Mouse (Mus musculus) limb, embryonic 13.5 days (tissue): ENCODE measurements around the gene Il15ra. TPM values are rescaled to one million over a fixed set of nuclear protein-coding genes. Genes with fewer than 3 reads are reported as not detected.

Experiments used
- ATAC-seq: fragments of 200-750 bp; cut with Nextera tagmentation; 2 replicates; pipeline ENCODE4 v1.8.0; 2017; ENCODE audit warnings: low read depth, moderate number of reproducible peaks, moderate TSS enrichment; ENCODE audit not compliant: low FRiP score
- H3K27ac ChIP-seq: fragments of 300-500 bp; sonication (generic); 2 replicates; pipeline ENCODE4 v1.5.1; 2015; ENCODE audit warnings: inconsistent platforms, mild to moderate bottlenecking, moderate library complexity
- H3K27me3 ChIP-seq: fragments of 300-500 bp; sonication (generic); 2 replicates; pipeline ENCODE4 v1.6.1; 2015; ENCODE audit warnings: mild to moderate bottlenecking, inconsistent platforms
- H3K36me3 ChIP-seq: fragments of 300-500 bp; sonication (generic); 2 replicates; pipeline ENCODE4 v1.6.1; 2015; ENCODE audit warnings: inconsistent platforms, mild to moderate bottlenecking, moderate library complexity
- H3K4me1 ChIP-seq: fragments of 300-500 bp; sonication (generic); 2 replicates; pipeline ENCODE4 v1.6.1; 2015; ENCODE audit warnings: inconsistent platforms
- H3K4me2 ChIP-seq: fragments of 300-500 bp; sonication (generic); replicated peaks from 2 replicates; pipeline ENCODE4 v1.6.1; 2015; ENCODE audit warnings: inconsistent platforms, mild to moderate bottlenecking, moderate library complexity
- H3K4me3 ChIP-seq: fragments of 300-500 bp; sonication (generic); 2 replicates; pipeline ENCODE4 v1.5.1; 2015; ENCODE audit warnings: moderate library complexity, mild to moderate bottlenecking, inconsistent platforms
- H3K9ac ChIP-seq: fragments of 300-500 bp; sonication (generic); 2 replicates; pipeline ENCODE4 v1.6.1; 2015; ENCODE audit warnings: mild to moderate bottlenecking, inconsistent platforms
- H3K9me3 ChIP-seq: fragments of 300-500 bp; sonication (generic); 2 replicates; pipeline ENCODE4 v1.6.1; 2016; ENCODE audit warnings: inconsistent platforms
- WGBS: fragments of 180-500 bp; shearing (Covaris S2); methylation state at CpG from one replicate; pipeline ENCODE4 v1.1.7; 2015; 5-methylcytosine and 5-hydroxymethylcytosine counted together
- polyA plus RNA-seq: library from polyadenylated mRNA; unstranded; fragments of >200 nt; fragmentation: Nextera tagmentation; extraction: Ambion mirVana; gene quantifications from 2 replicates; pipeline ENCODE4 v1.2.1, GENCODE M21; 2015

The Il15ra gene
- polyA plus RNA-seq: 1.6 and 2.1 TPM in 2 replicates

- peak within 1 kb of the TSS; percentile 74 for H3K9ac ChIP-seq
- no peaks in the 10 kb centered on the region for H3K9me3 ChIP-seq
- peak within 1 kb of the TSS; percentile 99 for H3K4me2 ChIP-seq
- peaks cover 41% of the 10 kb centered on the region for H3K27me3 ChIP-seq
- H3K4me1 ChIP-seq: peaks cover 11% of the 10 kb centered on the region
- H3K27ac ChIP-seq: no peak within 1 kb of the TSS
- WGBS: under 1% methylated on average over 37 of the region's 37 CpGs
- ATAC-seq: peak; percentile 46; the same call in 1 of the 2 replicates
- no peaks in the 10 kb centered on the region for H3K36me3 ChIP-seq
- peak within 1 kb of the TSS; percentile 65 for H3K4me3 ChIP-seq
These were observed at the start of gene Il15ra for GRCm38 (mm10) chr2:11705201-11706025. Gene Il15ra (plus strand): TSS chr2:11705290.

GRCm38 (mm10) chr2:11657581-11657980 lies 47.5 kb upstream of the Il15ra start:
- 89% methylated on average over 2 of the region's 2 CpGs for WGBS
- Histone ChIP-seq H3K4me3 (no peak overlapping the region), H3K4me2 (no peak overlapping the region), H3K9me3 (no peaks in the 10 kb centered on the region), H3K9ac (no peak overlapping the region), H3K27ac (no peak overlapping the region), H3K4me1 (no peaks in the 10 kb centered on the region), H3K27me3 (no peaks in the 10 kb centered on the region), H3K36me3 (no peaks in the 10 kb centered on the region)
- ATAC-seq: no peak

- Histone ChIP-seq H3K36me3 (no peaks in the 10 kb centered on the region), H3K4me2 (no peak overlapping the region), H3K9ac (no peak overlapping the region), H3K4me3 (no peak overlapping the region), H3K27me3 (no peaks in the 10 kb centered on the region), H3K4me1 (no peaks in the 10 kb centered on the region), H3K9me3 (no peaks in the 10 kb centered on the region), H3K27ac (no peak overlapping the region)
- 42% methylated on average over 2 of the region's 2 CpGs for WGBS
- ATAC-seq: no peak
These were observed 45.8 kb upstream of the Il15ra start for GRCm38 (mm10) chr2:11659263-11659662.

- H3K9me3 ChIP-seq: no peaks in the 10 kb centered on the region
- 83% methylated on average over 6 of the region's 6 CpGs for WGBS
- H3K4me1 ChIP-seq: no peaks in the 10 kb centered on the region
- H3K36me3 ChIP-seq: no peaks in the 10 kb centered on the region
- no peaks in the 10 kb centered on the region for H3K27me3 ChIP-seq
- H3K4me3 ChIP-seq: no peak overlapping the region
- H3K4me2 ChIP-seq: no peak overlapping the region
- H3K9ac ChIP-seq: no peak overlapping the region
- no peak overlapping the region for H3K27ac ChIP-seq
- no peak for ATAC-seq
These were observed 42.8 kb upstream of the Il15ra start for GRCm38 (mm10) chr2:11662143-11662906.

- 97% methylated on average over 1 of the region's 1 CpGs for WGBS
- no peak for ATAC-seq
- Histone ChIP-seq H3K9me3 (no peaks in the 10 kb centered on the region), H3K9ac (no peak overlapping the region), H3K4me2 (no peak overlapping the region), H3K36me3 (no peaks in the 10 kb centered on the region), H3K27me3 (no peaks in the 10 kb centered on the region), H3K4me3 (no peak overlapping the region), H3K4me1 (no peaks in the 10 kb centered on the region), H3K27ac (no peak overlapping the region)
These were observed 42.2 kb upstream of the Il15ra start for GRCm38 (mm10) chr2:11662907-11663230.

GRCm38 (mm10) chr2:11663961-11664360 lies 41.1 kb upstream of the Il15ra start:
- Histone ChIP-seq H3K9ac (no peak overlapping the region), H3K4me1 (no peaks in the 10 kb centered on the region), H3K27me3 (no peaks in the 10 kb centered on the region), H3K9me3 (no peaks in the 10 kb centered on the region), H3K4me2 (peak overlapping the region; percentile 39), H3K27ac (no peak overlapping the region), H3K4me3 (no peak overlapping the region), H3K36me3 (no peaks in the 10 kb centered on the region)
- peak; percentile 61; the same call in 1 of the 2 replicates for ATAC-seq
- 7% methylated on average over 10 of the region's 10 CpGs for WGBS

GRCm38 (mm10) chr2:11664367-11664766 lies 40.7 kb upstream of the Il15ra start:
- no peak overlapping the region for H3K27ac ChIP-seq
- no peak overlapping the region for H3K9ac ChIP-seq
- no peaks in the 10 kb centered on the region for H3K36me3 ChIP-seq
- no peak overlapping the region for H3K4me3 ChIP-seq
- peak overlapping the region; percentile 39 for H3K4me2 ChIP-seq
- ATAC-seq: no peak
- no peaks in the 10 kb centered on the region for H3K4me1 ChIP-seq
- 46% methylated on average over 6 of the region's 6 CpGs for WGBS
- no peaks in the 10 kb centered on the region for H3K27me3 ChIP-seq
- H3K9me3 ChIP-seq: no peaks in the 10 kb centered on the region

- H3K4me3 ChIP-seq: no peak overlapping the region
- H3K27ac ChIP-seq: no peak overlapping the region
- H3K27me3 ChIP-seq: no peaks in the 10 kb centered on the region
- no peak overlapping the region for H3K9ac ChIP-seq
- H3K4me1 ChIP-seq: no peaks in the 10 kb centered on the region
- H3K36me3 ChIP-seq: no peaks in the 10 kb centered on the region
- WGBS: 73% methylated on average over 4 of the region's 4 CpGs
- H3K4me2 ChIP-seq: no peak overlapping the region
- ATAC-seq: no peak
- no peaks in the 10 kb centered on the region for H3K9me3 ChIP-seq
These were observed 40.3 kb upstream of the Il15ra start for GRCm38 (mm10) chr2:11664806-11665205.

GRCm38 (mm10) chr2:11665326-11665725 lies 39.8 kb upstream of the Il15ra start:
- Histone ChIP-seq H3K4me2 (no peak overlapping the region), H3K36me3 (no peaks in the 10 kb centered on the region), H3K27me3 (no peaks in the 10 kb centered on the region), H3K27ac (no peak overlapping the region), H3K9ac (no peak overlapping the region), H3K9me3 (no peaks in the 10 kb centered on the region), H3K4me1 (no peaks in the 10 kb centered on the region), H3K4me3 (no peak overlapping the region)
- ATAC-seq: no peak
- WGBS: 95% methylated on average over 3 of the region's 3 CpGs

- H3K27me3 ChIP-seq: no peaks in the 10 kb centered on the region; the same call in 1 of the 2 replicates
- ATAC-seq: no peak
- no peaks in the 10 kb centered on the region for H3K4me1 ChIP-seq
- H3K4me2 ChIP-seq: no peak overlapping the region
- no peak overlapping the region for H3K4me3 ChIP-seq
- H3K9me3 ChIP-seq: no peaks in the 10 kb centered on the region
- H3K27ac ChIP-seq: no peak overlapping the region
- no peak overlapping the region for H3K9ac ChIP-seq
- H3K36me3 ChIP-seq: no peaks in the 10 kb centered on the region
- WGBS: 16% methylated on average over 3 of the region's 3 CpGs
These were observed 32.9 kb upstream of the Il15ra start for GRCm38 (mm10) chr2:11672144-11672543.

- ATAC-seq: no peak
- Histone ChIP-seq H3K4me1 (no peaks in the 10 kb centered on the region), H3K27ac (no peak overlapping the region), H3K9me3 (no peaks in the 10 kb centered on the region), H3K4me2 (no peak overlapping the region), H3K36me3 (no peaks in the 10 kb centered on the region), H3K4me3 (no peak overlapping the region), H3K27me3 (no peaks in the 10 kb centered on the region; the same call in 1 of the 2 replicates), H3K9ac (no peak overlapping the region)
- 82% methylated on average over 7 of the region's 7 CpGs for WGBS
These were observed 25.5 kb upstream of the Il15ra start for GRCm38 (mm10) chr2:11679626-11680025.

- Histone ChIP-seq H3K4me3 (no peak overlapping the region), H3K9ac (no peak overlapping the region), H3K4me1 (no peaks in the 10 kb centered on the region), H3K4me2 (no peak overlapping the region), H3K36me3 (no peaks in the 10 kb centered on the region), H3K27ac (no peak overlapping the region), H3K9me3 (no peaks in the 10 kb centered on the region), H3K27me3 (no peaks in the 10 kb centered on the region)
- no peak for ATAC-seq
- 65% methylated on average over 4 of the region's 4 CpGs for WGBS
These were observed 22.4 kb upstream of the Il15ra start for GRCm38 (mm10) chr2:11682712-11683111.
